Mouse (Mus musculus) megakaryocyte, embryonic 14.5 days (primary cell): Measurements from ENCODE around the gene Pcif1.

ENCODE experiments used
- FLI1 ChIP-seq: IDR thresholded peaks from 2 replicates; pipeline ENCODE4 v1.6.1; 2012; ENCODE audit warnings: low read length, inconsistent platforms, mixed read lengths
- GATA1 ChIP-seq: IDR thresholded peaks from 3 replicates; pipeline ENCODE4 v1.6.1; 2012; ENCODE audit warnings: mixed read lengths, low read length, inconsistent platforms, borderline replicate concordance

- TF ChIP-seq GATA1 (no peak), FLI1 (no peak)
Observed at GRCm38 (mm10) chr2:164891056-164891834, 12.1 kb downstream of the Pcif1 start.
